Mouse (Mus musculus): Measurements from ENCODE around the gene Uhrf1bp1.

DNA sequence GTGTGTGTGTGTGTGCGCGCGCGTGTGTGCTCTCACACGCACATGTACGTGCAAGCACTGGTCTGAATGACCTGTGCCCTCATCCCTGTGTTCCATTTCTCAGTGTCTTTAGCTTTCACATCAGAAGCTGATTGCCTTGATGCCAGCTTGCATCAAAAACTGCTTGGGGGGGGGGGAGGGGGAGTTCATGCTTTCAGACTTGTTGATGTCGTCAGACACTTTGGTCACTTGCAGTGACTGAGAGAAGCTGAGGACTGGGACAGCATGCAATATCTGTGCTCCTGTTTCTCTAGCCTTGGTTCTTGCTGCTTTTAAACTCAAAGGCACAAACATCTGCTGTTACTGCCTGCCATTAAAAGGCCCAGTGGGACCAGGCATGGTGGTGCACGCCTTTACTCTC is 90.1 kb downstream of the Uhrf1bp1 start:
- TF ChIP-seq POLR2A (IDR thresholded peaks at IDR 0.05; ENCODE audit: extremely low read depth, insufficient read depth, low read length), result no peak
- no peak for TF ChIP-seq CTCF (IDR thresholded peaks at IDR 0.05; ENCODE audit: extremely low read depth, insufficient read depth, low read length)

Measured in cortical plate, adult 2 months (tissue).